Mouse (Mus musculus): ENCODE data around the gene Atp6v1f. TPM values are rescaled to one million over a fixed set of nuclear protein-coding genes. Genes with fewer than 3 reads are reported as not detected.

The Atp6v1f gene
- total and polyA plus RNA-seq, 3 experiments = 312 to 349 TPM; not detected in 1

Other genes starting within 250 kb of the Atp6v1f start
- gene Hilpda, start 195.2 kb upstream of the Atp6v1f start, total RNA-seq (2012; rRNA removed) = 15.6 and 18.1 TPM in 2 replicates
- gene Hilpda, start 195.2 kb upstream of the Atp6v1f start, polyA plus RNA-seq (2012; ENCODE audit: insufficient read depth in 1 of 2, insufficient read length in 2 of 2, low read depth in 1 of 2, low replicate concordance in 2 of 2, missing spikeins in 1 of 2) = 10 to 100 TPM in 1 of 2 experiments, not detected in 1; 17.0 TPM
- 0.23 TPM in 1 of 2 replicates, not detected in the other for gene Fam71f2, start 188.1 kb upstream of the Atp6v1f start, total RNA-seq (2012; rRNA removed)
- gene Fam71f2, start 188.1 kb upstream of the Atp6v1f start, polyA plus RNA-seq (2012; ENCODE audit: insufficient read depth in 1 of 2, insufficient read length in 2 of 2, low read depth in 1 of 2, low replicate concordance in 2 of 2, missing spikeins in 1 of 2) = under 1 TPM in 1 of 2 experiments, not detected in 1; 0.84 TPM
- not detected in 2 replicates for gene Fam71f1, start 148.6 kb upstream of the Atp6v1f start, total RNA-seq (2012; rRNA removed)
- gene Fam71f1, start 148.6 kb upstream of the Atp6v1f start, polyA plus RNA-seq (2012; ENCODE audit: insufficient read depth in 1 of 2, insufficient read length in 2 of 2, low read depth in 1 of 2, low replicate concordance in 2 of 2, missing spikeins in 1 of 2) = under 1 TPM in 1 of 2 experiments, not detected in 1; 0.13 TPM
- gene Calu, start 119.6 kb upstream of the Atp6v1f start, total RNA-seq (2012; rRNA removed) = 80.4 and 98.0 TPM in 2 replicates
- 100 to 1,000 TPM in 1 of 2 experiments, 10 to 100 TPM in 1; 79.4 to 419 TPM for gene Calu, start 119.6 kb upstream of the Atp6v1f start, polyA plus RNA-seq (2012; ENCODE audit: insufficient read depth in 1 of 2, insufficient read length in 2 of 2, low read depth in 1 of 2, low replicate concordance in 2 of 2, missing spikeins in 1 of 2)
- gene Opn1sw, start 79.2 kb upstream of the Atp6v1f start, total RNA-seq (2012; rRNA removed) = 0.23 TPM in 1 of 2 replicates, not detected in the other
- gene Opn1sw, start 79.2 kb upstream of the Atp6v1f start, polyA plus RNA-seq (2012; ENCODE audit: insufficient read depth in 1 of 2, insufficient read length in 2 of 2, low read depth in 1 of 2, low replicate concordance in 2 of 2, missing spikeins in 1 of 2) = under 1 TPM in 1 of 2 experiments, not detected in 1; 0.04 TPM
- gene Ccdc136, start 71.4 kb upstream of the Atp6v1f start, total RNA-seq (2012; rRNA removed) = not detected in 2 replicates
- under 1 TPM in 1 of 2 experiments, not detected in 1; 0.22 TPM for gene Ccdc136, start 71.4 kb upstream of the Atp6v1f start, polyA plus RNA-seq (2012; ENCODE audit: insufficient read depth in 1 of 2, insufficient read length in 2 of 2, low read depth in 1 of 2, low replicate concordance in 2 of 2, missing spikeins in 1 of 2)
- 0.26 and 0.27 TPM in 2 replicates for gene Flnc, start 34.5 kb upstream of the Atp6v1f start, total RNA-seq (2012; rRNA removed)
- under 1 TPM in 1 of 2 experiments, not detected in 1; 0.31 TPM for gene Flnc, start 34.5 kb upstream of the Atp6v1f start, polyA plus RNA-seq (2012; ENCODE audit: insufficient read depth in 1 of 2, insufficient read length in 2 of 2, low read depth in 1 of 2, low replicate concordance in 2 of 2, missing spikeins in 1 of 2)
- gene Atp6v1fnb, start 3.7 kb downstream of the Atp6v1f start, total RNA-seq (2012; rRNA removed) = not detected in 2 replicates
- gene Atp6v1fnb, start 3.7 kb downstream of the Atp6v1f start, polyA plus RNA-seq (2012; ENCODE audit: insufficient read depth in 1 of 2, insufficient read length in 2 of 2, low read depth in 1 of 2, low replicate concordance in 2 of 2, missing spikeins in 1 of 2) = under 1 TPM in 1 of 2 experiments, not detected in 1; 0.13 TPM
- gene Kcp, start 40.2 kb downstream of the Atp6v1f start, total RNA-seq (2012; rRNA removed) = 1.0 and 1.3 TPM in 2 replicates
- 1 to 10 TPM in 1 of 2 experiments, not detected in 1; 6.9 TPM for gene Kcp, start 40.2 kb downstream of the Atp6v1f start, polyA plus RNA-seq (2012; ENCODE audit: insufficient read depth in 1 of 2, insufficient read length in 2 of 2, low read depth in 1 of 2, low replicate concordance in 2 of 2, missing spikeins in 1 of 2)
- 8.2 and 9.7 TPM in 2 replicates for gene Irf5, start 58.9 kb downstream of the Atp6v1f start, total RNA-seq (2012; rRNA removed)
- 10 to 100 TPM in 1 of 2 experiments, not detected in 1; 13.3 TPM for gene Irf5, start 58.9 kb downstream of the Atp6v1f start, polyA plus RNA-seq (2012; ENCODE audit: insufficient read depth in 1 of 2, insufficient read length in 2 of 2, low read depth in 1 of 2, low replicate concordance in 2 of 2, missing spikeins in 1 of 2)
- 64.9 and 71.5 TPM in 2 replicates for gene Tnpo3, start 142.2 kb downstream of the Atp6v1f start, total RNA-seq (2012; rRNA removed)
- 100 to 1,000 TPM; 139 to 148 TPM for gene Tnpo3, start 142.2 kb downstream of the Atp6v1f start, polyA plus RNA-seq (2012; ENCODE audit: insufficient read depth in 1 of 2, insufficient read length in 2 of 2, low read depth in 1 of 2, low replicate concordance in 2 of 2, missing spikeins in 1 of 2)
- 20.6 and 41.7 TPM in 2 replicates for gene Tspan33, start 226.5 kb downstream of the Atp6v1f start, total RNA-seq (2012; rRNA removed)
- 10 to 100 TPM in 1 of 2 experiments, not detected in 1; 64.5 TPM for gene Tspan33, start 226.5 kb downstream of the Atp6v1f start, polyA plus RNA-seq (2012; ENCODE audit: insufficient read depth in 1 of 2, insufficient read length in 2 of 2, low read depth in 1 of 2, low replicate concordance in 2 of 2, missing spikeins in 1 of 2)